Mouse (Mus musculus) heart, embryonic 15.5 days (tissue): ENCODE measurements around the gene Ctrb1. TPM values are rescaled to one million over a fixed set of nuclear protein-coding genes. Genes with fewer than 3 reads are reported as not detected.
A peak's percentile ranks its signal among the peaks of the same experiment; 100 is the strongest.

Experiments
- ATAC-seq: fragments of 200-750 bp; cut with Nextera tagmentation; replicated peaks from 2 replicates; pipeline ENCODE4 v1.8.0; 2017; ENCODE audit warnings: low read depth, moderate TSS enrichment; ENCODE audit not compliant: insufficient number of reproducible peaks, insufficient read depth, low FRiP score
- H3K27ac ChIP-seq: fragments of 300-500 bp; sonication (generic); 2 replicates; pipeline ENCODE4 v1.5.1; 2015; ENCODE audit warnings: mild to moderate bottlenecking, inconsistent platforms
- H3K27me3 ChIP-seq: fragments of 300-500 bp; sonication (generic); 2 replicates; pipeline ENCODE4 v1.6.1; 2015; ENCODE audit warnings: inconsistent platforms
- H3K36me3 ChIP-seq: fragments of 300-500 bp; sonication (generic); 2 replicates; pipeline ENCODE4 v1.6.1; 2015; ENCODE audit warnings: mild to moderate bottlenecking, inconsistent platforms
- H3K4me1 ChIP-seq: fragments of 300-500 bp; sonication (generic); replicated peaks from 2 replicates; pipeline ENCODE4 v1.6.1; 2015; ENCODE audit warnings: inconsistent platforms
- H3K4me2 ChIP-seq: fragments of 300-500 bp; sonication (generic); 2 replicates; pipeline ENCODE4 v1.6.1; 2015; ENCODE audit warnings: inconsistent platforms, mild to moderate bottlenecking, moderate library complexity
- H3K4me3 ChIP-seq: fragments of 300-500 bp; sonication (generic); 2 replicates; pipeline ENCODE4 v1.5.1; 2015; ENCODE audit warnings: mild to moderate bottlenecking, inconsistent platforms
- H3K9ac ChIP-seq: fragments of 300-500 bp; sonication (generic); 2 replicates; pipeline ENCODE4 v1.6.1; 2015; ENCODE audit warnings: mild to moderate bottlenecking, inconsistent platforms
- H3K9me3 ChIP-seq: fragments of 300-500 bp; sonication (generic); replicated peaks from 2 replicates; pipeline ENCODE4 v1.6.1; 2016; ENCODE audit warnings: inconsistent platforms
- WGBS: fragments of 180-500 bp; shearing (Covaris S2); methylation state at CpG from one replicate; pipeline ENCODE4 v1.1.7; 2015; ENCODE audit warnings: mixed read lengths; 5-methylcytosine and 5-hydroxymethylcytosine counted together
- polyA plus RNA-seq: library from polyadenylated mRNA; unstranded; fragments of >200 nt; fragmentation: Nextera tagmentation; extraction: Ambion mirVana; gene quantifications from 2 replicates; pipeline ENCODE4 v1.2.1, GENCODE M21; 2015

Gene Ctrb1
- polyA plus RNA-seq, 1 experiment from 2014 or later = 2.9 TPM

DNA sequence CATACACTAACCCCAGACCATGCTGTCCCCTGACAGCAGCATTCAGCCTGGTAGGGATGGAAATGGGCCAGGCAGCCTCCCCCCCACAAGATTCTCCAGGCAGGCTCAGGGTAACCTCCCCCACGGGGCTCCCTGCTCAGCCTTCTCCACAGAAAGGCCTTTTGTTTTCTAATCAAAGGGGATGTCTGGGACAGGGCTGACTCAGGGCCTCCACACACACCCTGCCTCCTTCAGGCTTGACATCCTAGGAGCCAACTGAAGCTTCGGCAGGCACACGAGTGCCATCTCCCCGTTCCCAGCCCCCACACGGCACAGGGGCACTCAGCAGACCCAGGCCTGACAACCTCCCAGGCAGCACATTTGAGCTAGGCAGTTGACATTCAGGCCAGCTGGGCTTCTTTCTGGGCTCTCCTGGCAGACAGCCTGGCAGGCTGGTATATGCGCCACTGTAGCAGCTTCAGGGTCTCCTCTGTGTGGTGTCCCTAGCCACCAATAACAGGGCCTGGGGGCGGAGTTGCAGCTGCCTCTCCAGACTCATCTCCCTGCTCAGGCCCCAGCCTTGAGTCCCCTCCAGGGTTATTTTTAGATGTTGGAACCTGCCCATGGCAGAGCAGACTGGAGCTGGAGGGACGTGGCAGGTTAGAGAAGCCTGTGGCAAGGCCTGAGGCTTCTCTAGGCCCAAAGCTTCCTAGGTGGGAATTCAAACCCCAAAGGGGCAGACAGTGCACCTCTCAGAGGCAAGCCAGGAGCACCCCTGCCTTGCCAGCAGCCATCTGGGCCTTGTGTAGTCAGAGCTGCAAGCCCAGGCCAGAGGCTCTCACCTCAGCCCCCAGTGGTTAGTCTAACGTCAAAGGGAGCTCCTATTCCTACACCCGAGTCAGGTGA lies 26.0 kb upstream of the Ctrb1 start:
- Histone ChIP-seq H3K4me1 (peaks cover 68% of the 10 kb centered on the region), H3K9me3 (no peaks in the 10 kb centered on the region), H3K9ac (peak overlapping the region; percentile 57), H3K4me2 (peak overlapping the region; percentile 51), H3K27ac (peak overlapping the region; percentile 99), H3K27me3 (no peaks in the 10 kb centered on the region), H3K36me3 (peaks cover 55% of the 10 kb centered on the region), H3K4me3 (0 out of 2 replicates have a peak overlapping the region, but pooled peaks have one; percentile 6)
- peak; percentile 85 for ATAC-seq
- WGBS = 19% methylated on average over 10 of the region's 10 CpGs

DNA sequence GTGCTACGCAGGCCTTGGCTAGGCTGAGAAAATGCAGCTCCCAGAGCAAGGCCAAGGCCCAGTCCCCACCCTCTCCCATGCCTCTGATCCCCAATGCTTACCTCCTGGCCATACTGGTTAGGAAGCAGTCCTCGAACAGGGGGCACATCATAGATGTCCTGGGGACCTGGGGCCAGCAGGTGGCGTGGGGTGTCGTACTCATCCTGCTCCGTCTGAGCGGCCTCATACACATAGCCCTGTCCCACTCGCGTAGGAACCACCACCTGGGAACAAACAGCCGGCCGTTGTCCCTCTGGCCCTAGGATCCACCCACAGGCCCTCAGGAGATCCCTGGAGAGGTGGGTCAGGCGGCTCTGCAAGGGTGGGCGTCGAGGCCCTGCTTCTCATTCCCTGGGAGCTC lies 24.7 kb upstream of the Ctrb1 start:
- no peaks in the 10 kb centered on the region for H3K27me3 ChIP-seq
- 77% methylated on average over 13 of the region's 13 CpGs for WGBS

DNA sequence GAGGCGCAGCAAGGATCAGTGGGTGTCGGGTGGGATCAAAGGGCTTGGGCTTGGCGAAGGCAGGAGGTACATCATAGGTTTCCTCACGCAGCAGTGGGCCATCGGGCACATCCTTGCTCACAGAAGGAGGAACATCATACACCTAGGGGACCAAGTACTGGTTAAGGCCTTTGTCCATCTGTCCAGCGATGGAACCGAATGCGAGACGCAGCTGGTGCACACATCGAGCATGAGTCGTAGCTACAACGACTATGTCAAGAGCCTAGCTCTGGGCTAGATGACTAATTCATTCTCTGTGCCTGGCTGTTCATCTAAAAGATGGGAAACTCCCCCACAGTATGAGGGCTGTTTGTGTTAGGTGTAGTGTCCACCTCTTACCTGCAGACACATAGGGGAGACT lies 23.5 kb upstream of the Ctrb1 start:
- Histone ChIP-seq H3K9me3 (no peaks in the 10 kb centered on the region), H3K27ac (no peak overlapping the region), H3K36me3 (peaks cover 60% of the 10 kb centered on the region), H3K4me1 (peaks cover 49% of the 10 kb centered on the region), H3K9ac (no peak overlapping the region), H3K4me3 (no peak overlapping the region), H3K4me2 (no peak overlapping the region), H3K27me3 (no peaks in the 10 kb centered on the region)
- 91% methylated on average over 12 of the region's 12 CpGs for WGBS
- no peak for ATAC-seq

More for the DNA sequence above, 24.7 kb upstream of the Ctrb1 start:
- no peak for ATAC-seq
- H3K4me3 ChIP-seq = no peak overlapping the region
- H3K27ac ChIP-seq = peak overlapping the region; percentile 99
- H3K36me3 ChIP-seq = peaks cover 63% of the 10 kb centered on the region
- H3K4me2 ChIP-seq = no peak overlapping the region
- H3K9me3 ChIP-seq = no peaks in the 10 kb centered on the region
- no peak overlapping the region for H3K9ac ChIP-seq
- peaks cover 60% of the 10 kb centered on the region for H3K4me1 ChIP-seq

DNA sequence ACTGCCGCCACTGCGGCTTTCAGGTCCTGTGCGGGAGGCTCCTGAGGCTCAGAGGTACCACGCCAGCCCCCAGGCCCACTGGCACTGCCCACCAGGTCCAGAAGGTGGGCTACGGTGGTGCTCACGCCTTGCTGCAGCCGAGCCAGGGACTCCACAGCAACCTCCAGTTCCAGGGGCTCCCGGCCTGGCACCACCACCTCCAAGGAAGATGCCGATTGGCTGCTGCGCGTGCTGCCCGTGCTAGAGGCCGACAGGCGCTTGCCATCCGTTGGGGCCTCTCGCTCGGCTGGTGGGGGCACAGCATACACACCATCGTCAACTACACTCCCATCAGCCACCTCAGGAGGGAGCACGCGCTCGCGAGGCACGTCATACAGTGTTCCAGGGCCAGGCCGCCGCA lies 23.0 kb upstream of the Ctrb1 start:
- no peaks in the 10 kb centered on the region for H3K27me3 ChIP-seq
- H3K27ac ChIP-seq = no peak overlapping the region
- H3K4me2 ChIP-seq = no peak overlapping the region
- 93% methylated on average over 25 of the region's 25 CpGs for WGBS
- no peaks in the 10 kb centered on the region for H3K9me3 ChIP-seq
- no peak for ATAC-seq
- no peak overlapping the region for H3K9ac ChIP-seq
- H3K4me1 ChIP-seq = peaks cover 45% of the 10 kb centered on the region
- no peak overlapping the region for H3K4me3 ChIP-seq
- H3K36me3 ChIP-seq = peaks cover 63% of the 10 kb centered on the region

DNA sequence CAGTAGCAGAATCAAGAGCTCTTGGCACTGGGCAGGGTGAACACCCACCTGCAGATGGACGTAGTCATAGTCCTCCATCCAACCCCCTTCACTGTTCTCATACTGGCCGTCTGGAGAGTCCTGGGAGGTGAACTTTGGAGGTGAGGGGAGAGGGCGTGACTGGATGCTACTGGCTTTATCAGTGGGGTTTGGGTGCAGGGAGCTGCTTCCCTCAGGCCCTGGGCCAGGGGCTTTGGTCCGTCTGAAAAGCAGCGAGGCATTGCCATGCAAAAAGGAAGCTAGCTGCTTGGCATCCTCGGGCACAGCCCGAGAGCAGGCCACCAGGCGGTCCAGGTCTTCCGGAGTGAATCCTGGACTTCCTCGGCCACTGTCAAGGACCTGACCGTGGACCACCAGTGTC lies 22.5 kb upstream of the Ctrb1 start:
- Histone ChIP-seq H3K4me1 (peaks cover 40% of the 10 kb centered on the region), H3K9me3 (no peaks in the 10 kb centered on the region), H3K4me3 (no peak overlapping the region), H3K9ac (no peak overlapping the region), H3K27me3 (no peaks in the 10 kb centered on the region), H3K36me3 (peaks cover 69% of the 10 kb centered on the region), H3K27ac (no peak overlapping the region), H3K4me2 (no peak overlapping the region)
- no peak for ATAC-seq
- WGBS = 86% methylated on average over 11 of the region's 11 CpGs

DNA sequence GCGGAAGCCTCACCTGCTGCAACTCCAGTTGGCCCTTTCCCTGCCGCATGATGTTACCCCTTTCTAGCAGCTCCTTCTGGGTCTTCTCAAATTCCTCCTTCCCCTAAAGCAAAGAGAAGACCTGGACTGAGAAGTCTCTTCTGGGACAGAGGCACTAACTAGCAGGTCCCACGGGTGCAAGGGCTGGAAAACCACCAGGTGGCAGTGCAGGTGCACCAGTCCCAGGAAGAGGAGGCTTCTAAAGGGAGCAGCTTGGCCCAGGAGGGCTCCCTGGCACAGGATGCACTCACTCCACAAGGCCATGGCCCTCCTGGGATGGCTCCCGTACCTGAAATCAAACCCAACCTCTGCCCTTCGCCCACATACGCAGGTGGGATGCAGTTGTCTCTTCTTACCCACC lies 21.8 kb upstream of the Ctrb1 start:
- 75% methylated on average over 6 of the region's 6 CpGs for WGBS
- H3K4me1 ChIP-seq = peaks cover 33% of the 10 kb centered on the region
- H3K27me3 ChIP-seq = no peaks in the 10 kb centered on the region
- H3K9me3 ChIP-seq = no peaks in the 10 kb centered on the region
- H3K36me3 ChIP-seq = peaks cover 71% of the 10 kb centered on the region
- no peak overlapping the region for H3K27ac ChIP-seq
- no peak overlapping the region for H3K4me2 ChIP-seq
- H3K9ac ChIP-seq = no peak overlapping the region
- no peak for ATAC-seq
- H3K4me3 ChIP-seq = no peak overlapping the region

DNA sequence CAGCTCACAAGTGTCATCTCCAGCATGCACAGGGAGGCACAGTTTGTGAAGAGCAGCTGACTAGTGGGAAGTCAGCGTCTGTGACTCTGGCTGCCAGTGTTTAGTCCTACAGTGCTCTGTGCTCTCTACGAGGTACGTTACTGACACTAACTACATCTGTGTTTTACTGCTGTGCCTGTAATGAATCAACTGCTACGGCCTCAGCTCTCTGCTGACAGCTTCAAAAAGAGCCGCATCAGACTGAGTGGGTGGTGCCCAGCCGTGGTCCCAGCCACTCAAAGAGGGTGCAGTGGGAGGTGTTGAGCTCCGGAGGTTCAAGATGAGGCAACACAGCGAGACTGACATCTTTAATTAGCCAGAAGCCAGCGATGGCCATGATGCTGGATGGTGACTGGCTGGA lies 21.3 kb upstream of the Ctrb1 start:
- Histone ChIP-seq H3K9me3 (no peaks in the 10 kb centered on the region), H3K27ac (no peak overlapping the region), H3K4me1 (peaks cover 28% of the 10 kb centered on the region), H3K9ac (no peak overlapping the region), H3K4me2 (no peak overlapping the region), H3K36me3 (peaks cover 71% of the 10 kb centered on the region), H3K27me3 (no peaks in the 10 kb centered on the region), H3K4me3 (no peak overlapping the region)
- WGBS = 40% methylated on average over 9 of the region's 9 CpGs
- no peak for ATAC-seq

DNA sequence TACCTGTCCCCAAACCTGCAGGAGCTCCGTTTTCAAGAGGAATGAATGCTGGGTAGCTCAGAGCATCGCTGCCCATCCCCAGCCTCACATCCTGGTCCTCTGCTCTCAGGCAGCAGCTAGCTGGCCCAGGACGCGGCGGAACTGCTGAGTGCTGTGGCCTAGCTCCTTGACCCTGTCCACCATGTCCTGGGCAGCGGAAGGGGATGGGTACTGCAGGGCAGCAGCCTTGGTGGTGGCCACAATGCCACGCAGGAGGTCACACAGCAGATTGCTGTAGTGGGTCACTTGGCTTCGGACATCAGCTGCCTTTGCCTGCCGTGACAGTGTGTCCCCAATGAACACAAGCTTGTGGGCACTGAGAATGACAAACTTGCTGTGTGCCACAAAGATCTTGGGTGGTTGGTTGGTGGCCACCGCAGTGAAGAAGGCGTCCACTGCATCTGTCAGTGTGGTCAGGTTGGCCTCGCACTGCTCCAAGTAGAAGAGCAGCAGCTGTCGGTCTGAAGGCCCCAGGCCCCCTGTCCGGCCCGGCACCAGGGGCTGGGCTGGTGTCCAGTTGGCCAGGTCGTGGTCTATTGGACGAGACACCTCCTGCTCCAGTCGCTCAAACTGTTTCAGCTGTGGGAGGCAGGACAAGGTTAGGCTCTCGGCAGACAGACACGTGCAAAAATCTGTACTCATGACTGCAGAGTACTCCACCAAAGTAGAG lies 20.1 kb upstream of the Ctrb1 start:
- Histone ChIP-seq H3K9me3 (no peaks in the 10 kb centered on the region), H3K4me1 (peaks cover 20% of the 10 kb centered on the region), H3K4me2 (no peak overlapping the region), H3K4me3 (no peak overlapping the region), H3K36me3 (peaks cover 71% of the 10 kb centered on the region), H3K27ac (no peak overlapping the region), H3K9ac (no peak overlapping the region), H3K27me3 (no peaks in the 10 kb centered on the region)
- 87% methylated on average over 20 of the region's 20 CpGs for WGBS
- no peak for ATAC-seq

DNA sequence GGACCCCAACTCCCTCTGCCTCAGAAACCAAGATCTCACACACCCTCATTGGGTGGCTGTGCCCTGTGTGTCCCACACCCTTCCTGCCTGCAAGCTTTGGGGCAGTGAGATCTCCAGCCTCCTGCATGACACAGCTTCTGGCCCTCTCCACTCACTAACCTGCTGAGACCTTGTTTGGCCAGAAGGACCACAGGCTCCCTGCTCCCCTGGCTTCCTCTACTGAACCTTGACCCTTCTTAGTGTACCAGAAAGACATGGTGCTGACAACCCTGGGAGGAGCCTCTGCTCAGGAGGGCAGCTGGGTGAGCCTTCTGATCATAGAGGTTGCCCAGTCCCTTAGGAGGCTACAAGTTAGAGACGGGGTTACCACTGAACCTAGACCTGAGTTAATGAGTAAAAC lies 18.4 kb upstream of the Ctrb1 start:
- no peak overlapping the region for H3K9ac ChIP-seq
- WGBS = 96% methylated on average over 1 of the region's 1 CpGs
- H3K4me3 ChIP-seq = no peak overlapping the region
- peaks cover 19% of the 10 kb centered on the region for H3K4me1 ChIP-seq
- peaks cover 57% of the 10 kb centered on the region for H3K36me3 ChIP-seq
- no peak overlapping the region for H3K27ac ChIP-seq
- ATAC-seq = no peak
- no peaks in the 10 kb centered on the region for H3K9me3 ChIP-seq
- H3K27me3 ChIP-seq = no peaks in the 10 kb centered on the region
- no peak overlapping the region for H3K4me2 ChIP-seq

DNA sequence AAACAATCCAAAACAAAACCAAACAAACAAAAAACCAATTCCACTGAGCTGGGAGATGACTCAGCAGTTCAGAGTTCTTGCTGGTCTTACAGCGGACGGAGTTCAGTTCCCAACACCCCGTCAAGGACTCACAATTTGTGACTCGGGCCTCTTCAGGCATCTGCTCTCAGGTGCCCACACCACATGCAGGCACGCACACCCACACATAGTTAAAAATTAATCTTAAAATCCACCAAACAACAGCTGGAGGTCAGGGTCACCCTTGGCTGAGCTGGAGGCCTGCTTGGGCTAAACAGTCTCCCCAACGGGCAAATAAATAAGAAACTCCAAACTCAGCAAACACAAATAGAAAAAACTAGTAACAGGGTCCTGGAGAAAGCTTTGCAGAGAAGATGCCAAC lies 17.5 kb upstream of the Ctrb1 start:
- H3K36me3 ChIP-seq = peaks cover 47% of the 10 kb centered on the region
- H3K27me3 ChIP-seq = no peaks in the 10 kb centered on the region
- no peak overlapping the region for H3K4me2 ChIP-seq
- H3K4me1 ChIP-seq = peaks cover 19% of the 10 kb centered on the region
- no peaks in the 10 kb centered on the region for H3K9me3 ChIP-seq
- H3K27ac ChIP-seq = no peak overlapping the region
- no peak for ATAC-seq
- WGBS = 87% methylated on average over 6 of the region's 6 CpGs
- H3K9ac ChIP-seq = no peak overlapping the region
- no peak overlapping the region for H3K4me3 ChIP-seq

DNA sequence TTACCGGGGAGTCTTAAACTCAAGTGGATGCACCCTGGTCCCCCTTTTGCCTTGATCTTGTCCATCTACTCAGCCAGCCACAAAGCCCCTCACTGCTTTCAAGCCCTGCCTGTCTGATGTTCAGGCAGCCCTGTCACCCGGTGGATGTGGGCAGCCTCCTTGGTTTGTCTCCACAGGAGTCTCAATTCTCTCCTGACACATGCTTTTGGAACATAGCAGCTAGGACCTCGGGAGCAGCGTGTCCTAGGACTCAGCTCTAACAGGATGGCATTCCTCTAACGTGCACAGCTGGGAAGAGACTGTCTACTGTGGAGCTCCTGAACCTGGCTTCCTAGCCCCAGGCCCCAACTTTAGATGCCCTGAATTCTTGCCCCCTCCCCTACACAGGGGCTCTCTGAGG lies 14.9 kb upstream of the Ctrb1 start:
- H3K9me3 ChIP-seq = no peaks in the 10 kb centered on the region
- no peak overlapping the region for H3K4me3 ChIP-seq
- no peak overlapping the region for H3K9ac ChIP-seq
- H3K4me1 ChIP-seq = peaks cover 15% of the 10 kb centered on the region
- peaks cover 21% of the 10 kb centered on the region for H3K36me3 ChIP-seq
- H3K4me2 ChIP-seq = no peak overlapping the region
- H3K27ac ChIP-seq = no peak overlapping the region
- no peaks in the 10 kb centered on the region for H3K27me3 ChIP-seq
- 41% methylated on average over 5 of the region's 5 CpGs for whole genome bisulfite sequencing
- ATAC-seq = no peak
